Mouse (Mus musculus) frontal cortex, postnatal 25 days (tissue): ENCODE measurements at regions not wholly inside any gene's neighbourhood (a gene's known extent, or its start where the extent isn't known, plus 50 kb on each side); places are given as distances from the start of the nearest gene placed in this dataset.
A peak's percentile ranks its signal among the peaks of the same experiment; 100 is the strongest.

ENCODE experiments used
- DNase-seq, 2 experiments: peaks; one replicate each; pipeline ENCODE4 v3.0.0; 2022; ENCODE audit warnings: low spot score in 2 of 2

GRCm38 (mm10) chr7:31208237-31209054 lies 52.8 kb upstream of the Gramd1a start:
- DNase-seq: peak; percentile 43 to 48

- DNase-seq: no peak
Observed at GRCm38 (mm10) chr7:31207563-31208236, 52.0 kb upstream of the Gramd1a start.
